Mouse (Mus musculus) urinary bladder, adult 18-20 months (tissue): ENCODE data around the gene Oxsr1.
"Not testable (repeated sequence)": the region's sequence is repeated elsewhere in the genome, so short reads cannot be mapped to it uniquely, and the experiment has no call there.

Experiments
- DNase-seq, 2 experiments: peaks; one replicate each; pipeline ENCODE4 v3.0.0; 2022; ENCODE audit warnings: low spot score in 2 of 2, mixed read lengths in 2 of 2

Gene Oxsr1

DNA sequence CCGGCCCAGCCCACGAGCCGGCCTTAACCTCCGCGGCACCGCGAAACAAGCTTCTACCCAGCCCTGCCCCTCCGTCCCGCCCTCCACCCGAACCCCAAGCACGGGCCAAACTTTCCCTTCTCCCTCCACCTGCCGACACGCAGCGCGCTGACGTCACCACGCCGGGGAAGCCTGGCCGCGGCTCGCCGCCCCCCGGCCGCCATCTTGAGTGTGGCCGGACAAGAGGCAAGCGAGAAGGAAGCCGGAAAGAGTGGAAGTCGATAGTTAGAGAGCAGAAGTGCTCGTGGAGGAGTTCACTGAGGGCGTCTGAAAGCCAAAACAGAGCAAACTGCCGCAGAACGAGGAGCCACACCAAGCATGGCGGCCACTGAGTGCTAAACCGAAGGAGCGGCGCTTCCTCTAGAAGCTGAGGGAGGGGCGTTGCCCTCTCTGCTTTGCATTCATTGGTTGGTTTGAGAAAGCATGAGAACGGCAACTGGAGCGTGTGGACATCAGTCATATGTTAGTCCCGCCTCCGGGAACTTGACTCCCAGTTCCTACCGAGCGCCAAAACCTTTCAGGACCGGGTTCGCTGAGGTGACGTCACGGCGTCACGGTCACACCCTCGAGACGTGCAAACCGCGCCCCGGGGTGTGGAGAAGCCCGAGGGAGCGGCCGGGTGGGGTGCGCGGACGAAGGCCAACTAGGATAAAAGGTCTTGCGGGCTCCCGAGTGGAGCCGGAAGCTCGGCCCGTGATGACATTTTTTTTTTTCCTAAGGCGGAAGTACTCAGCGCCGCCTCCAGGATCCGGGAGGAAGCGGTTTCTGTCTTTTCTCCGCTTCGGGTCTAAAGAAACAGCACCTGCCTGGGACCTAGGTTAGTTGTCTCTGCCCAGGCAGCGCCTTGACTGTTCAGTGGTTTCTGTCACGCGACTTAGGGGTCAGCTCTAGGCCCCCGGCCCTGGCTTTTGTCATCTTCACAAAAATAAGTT, at the start of gene Oxsr1:
Gene Oxsr1, minus strand, starts transcription at position 139 of the 971 bp plus-strand sequence.
- peak; percentile 99 to 100 for DNase-seq

DNA sequence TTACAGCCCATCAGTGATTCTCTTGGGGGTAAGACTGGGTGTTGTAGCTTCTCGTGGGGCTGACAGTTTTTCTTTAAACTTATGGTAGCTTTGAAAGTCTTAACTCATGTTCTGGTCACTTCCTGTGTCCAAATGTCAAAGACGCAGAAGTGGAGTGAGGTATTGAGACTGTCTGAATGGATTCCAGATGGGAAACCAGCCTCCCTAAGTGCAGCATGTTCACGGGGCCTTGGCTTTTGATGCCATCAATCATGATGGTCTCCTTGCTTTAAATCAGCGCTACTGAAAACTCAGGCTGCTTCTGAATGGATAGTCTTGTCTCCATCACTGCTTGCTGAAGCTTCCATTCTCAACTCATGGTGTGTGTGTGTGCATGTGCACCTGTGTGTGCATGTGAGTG, 49.0 kb upstream of the Oxsr1 start:
- no peak for DNase-seq

DNA sequence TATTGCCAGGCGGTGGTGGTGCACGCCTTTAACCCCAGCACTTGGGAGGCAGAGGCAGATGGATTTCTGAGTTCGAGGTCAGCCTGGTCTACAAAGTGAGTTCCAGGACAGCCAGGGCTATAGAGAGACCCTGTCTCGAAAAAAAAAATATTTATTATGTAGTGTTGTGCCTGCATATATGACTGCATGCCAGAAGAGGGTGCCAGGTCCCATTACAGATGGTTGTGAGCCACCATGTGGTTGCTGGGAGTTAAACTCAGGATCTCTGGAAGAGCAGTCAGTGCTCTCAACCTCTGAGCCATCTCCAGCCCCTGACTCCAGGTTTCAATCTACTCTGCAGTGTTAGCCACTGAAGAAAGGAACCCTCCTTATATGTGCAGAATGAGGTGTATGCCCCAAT, 48.5 kb upstream of the Oxsr1 start:
- DNase-seq = not testable (repeated sequence)

- no peak for DNase-seq
Measured at GRCm38 (mm10) chr9:119368367-119368766, 46.1 kb upstream of the Oxsr1 start.

- DNase-seq = no peak
Measured at GRCm38 (mm10) chr9:119365284-119365683, 43.1 kb upstream of the Oxsr1 start, which contains the start of gene Slc22a14. Slc22a14 (minus strand) TSS chr9:119365553.

DNA sequence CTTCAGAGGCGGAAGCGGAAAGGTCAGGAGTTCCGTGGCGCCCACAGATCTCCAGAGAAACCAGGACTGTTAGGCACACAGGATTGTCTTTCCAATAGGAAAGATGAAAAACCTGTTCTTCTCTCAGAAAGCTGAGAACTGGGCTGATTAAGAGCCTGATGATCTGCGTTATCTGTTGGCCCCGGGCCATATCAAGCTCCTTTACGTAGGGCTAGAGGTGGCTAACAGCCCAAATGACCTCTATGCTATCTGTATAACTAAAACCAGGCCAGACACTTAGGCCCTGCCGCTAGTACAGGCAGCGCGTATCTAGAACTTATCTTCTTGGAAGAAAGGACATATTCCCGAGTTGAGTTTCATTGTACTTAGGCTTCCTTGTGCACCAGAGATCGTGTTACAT, 41.0 kb upstream of the Oxsr1 start:
- no peak for DNase-seq

DNA sequence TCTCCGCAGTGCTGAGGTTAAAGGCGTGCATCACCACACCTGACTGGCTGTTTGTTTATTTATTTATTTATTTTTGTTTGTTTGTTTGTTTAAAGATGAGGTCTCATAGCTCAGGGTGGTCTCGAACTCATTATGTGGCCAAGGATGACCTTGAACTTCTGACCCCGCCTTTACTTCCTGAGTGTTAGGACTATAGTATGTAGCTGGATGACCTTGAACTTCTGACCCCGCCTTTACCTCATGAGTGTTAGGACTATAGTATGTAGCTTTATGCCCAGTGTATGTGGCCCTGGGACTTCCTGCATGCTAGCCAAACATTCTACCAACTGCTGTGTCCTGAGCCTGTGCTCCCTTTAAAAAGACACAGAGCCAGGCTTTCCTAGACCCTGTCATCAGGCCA, 39.2 kb upstream of the Oxsr1 start:
- no peak for DNase-seq

DNA sequence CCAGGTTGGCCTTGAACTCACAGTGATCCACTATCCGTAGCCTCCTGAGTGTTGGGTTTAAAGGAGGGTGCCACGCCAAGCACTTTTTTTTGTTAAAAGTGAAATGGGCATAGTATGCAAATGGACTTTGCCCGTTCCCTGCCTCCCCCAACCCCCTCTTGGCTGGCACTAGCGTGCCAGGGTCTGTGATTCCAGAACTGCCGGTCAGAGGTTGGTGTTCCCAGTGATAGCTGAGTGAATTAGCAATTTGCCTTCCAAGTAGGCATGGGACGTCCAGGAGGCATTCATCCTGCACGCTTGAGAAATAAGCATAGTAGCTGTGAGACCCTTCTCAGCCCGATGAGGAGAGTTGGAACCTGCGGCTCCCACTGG, 35.8 kb upstream of the Oxsr1 start:
- DNase-seq = no peak

DNA sequence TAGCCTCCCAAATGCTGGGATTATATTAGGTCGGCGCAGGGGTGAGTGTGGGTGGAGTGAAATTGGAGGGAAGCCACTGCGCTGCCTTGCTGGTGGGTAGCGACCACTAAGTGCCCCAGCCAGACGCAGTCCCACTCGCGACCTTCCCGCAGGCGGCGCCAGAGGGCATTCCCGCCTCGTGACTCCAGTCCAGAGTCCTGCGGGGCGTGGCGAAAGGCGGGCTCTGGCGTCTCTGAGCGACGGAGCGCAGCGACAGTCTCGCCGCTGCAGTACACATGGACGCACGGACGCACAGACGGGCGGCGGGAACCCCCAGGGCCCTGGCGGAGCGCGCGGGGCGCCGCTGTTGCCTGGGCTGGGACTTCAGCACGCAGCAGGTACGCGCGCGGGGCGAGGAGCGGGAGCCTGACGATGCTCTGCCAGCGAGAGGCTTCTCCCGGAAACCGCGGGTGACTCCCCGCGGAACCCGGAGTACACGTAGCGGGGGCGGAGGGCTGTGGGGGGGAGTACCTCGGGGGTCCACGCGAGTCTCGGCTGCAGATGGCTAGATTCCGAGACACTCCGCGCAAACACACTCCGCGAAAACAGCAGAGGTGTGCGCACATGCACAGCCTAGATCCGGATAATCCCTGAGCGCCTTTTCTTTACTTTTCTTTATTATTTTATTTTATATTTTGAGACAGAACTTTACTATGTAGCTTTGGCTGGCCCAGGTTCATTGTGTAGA, 35.3 kb upstream of the Oxsr1 start, which contains the start of gene Xylb:
Gene Xylb, plus strand, starts transcription at position 51 of the 727 bp plus-strand sequence.
- DNase-seq = peak; percentile 79 to 93

DNA sequence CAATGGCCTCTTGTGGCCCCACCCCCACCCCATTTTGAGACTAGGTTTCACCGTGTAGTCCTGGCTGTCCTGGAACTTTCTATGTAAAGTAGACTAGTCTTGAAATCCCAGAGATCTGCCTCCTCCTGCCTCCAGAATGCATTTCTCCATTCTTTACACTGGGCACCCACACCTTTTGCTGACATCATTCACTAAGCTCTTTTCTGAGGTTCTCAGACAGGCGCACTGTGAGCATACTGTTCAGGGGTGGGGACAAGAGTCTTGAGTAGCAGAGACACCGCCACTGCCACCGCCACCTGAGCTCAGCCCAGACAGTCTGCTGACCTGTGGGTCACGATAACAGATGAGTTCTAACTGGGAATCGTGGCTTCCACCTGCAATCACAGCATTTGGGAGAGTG, 33.7 kb upstream of the Oxsr1 start:
- DNase-seq = no peak

DNA sequence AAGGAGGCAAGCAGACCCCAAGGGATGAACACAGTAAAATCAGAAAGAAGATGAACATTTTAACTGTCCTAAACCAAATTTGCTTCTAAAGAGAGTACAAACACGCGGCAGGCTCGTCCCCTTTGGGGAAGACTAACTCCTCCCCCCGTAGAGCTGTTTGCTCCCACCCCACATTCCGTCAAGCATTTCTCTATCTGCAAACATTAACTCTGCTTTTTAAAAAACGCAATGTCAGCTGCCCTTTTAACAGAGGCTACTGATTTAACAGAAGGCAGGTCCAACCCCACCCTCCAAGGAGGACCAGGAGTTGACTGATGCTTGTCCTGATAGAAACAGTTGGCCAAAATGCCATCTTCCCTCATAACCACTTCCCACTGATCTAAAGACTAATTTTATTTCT, 31.7 kb upstream of the Oxsr1 start:
- DNase-seq = no peak

DNA sequence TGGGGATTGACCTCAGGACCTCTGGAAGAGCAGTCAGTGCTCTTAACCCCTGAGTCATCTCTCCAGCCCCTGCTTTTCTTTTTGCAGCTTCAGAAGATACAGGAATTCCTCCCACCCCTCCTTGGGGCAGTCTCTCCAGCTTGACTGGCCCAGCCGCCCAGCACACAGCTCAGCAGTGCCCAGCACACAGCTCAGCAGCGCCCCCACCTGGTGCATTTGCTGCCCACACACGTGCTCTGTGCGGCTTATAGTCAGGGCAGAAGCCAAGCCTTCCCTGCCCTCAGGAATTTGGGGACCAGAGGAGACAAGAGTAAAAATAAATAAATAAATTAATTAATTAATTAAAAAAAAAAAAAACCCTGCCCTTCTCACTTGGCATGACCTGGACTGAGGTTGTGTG, 29.8 kb upstream of the Oxsr1 start:
- peak; percentile 42 to 48 for DNase-seq

DNA sequence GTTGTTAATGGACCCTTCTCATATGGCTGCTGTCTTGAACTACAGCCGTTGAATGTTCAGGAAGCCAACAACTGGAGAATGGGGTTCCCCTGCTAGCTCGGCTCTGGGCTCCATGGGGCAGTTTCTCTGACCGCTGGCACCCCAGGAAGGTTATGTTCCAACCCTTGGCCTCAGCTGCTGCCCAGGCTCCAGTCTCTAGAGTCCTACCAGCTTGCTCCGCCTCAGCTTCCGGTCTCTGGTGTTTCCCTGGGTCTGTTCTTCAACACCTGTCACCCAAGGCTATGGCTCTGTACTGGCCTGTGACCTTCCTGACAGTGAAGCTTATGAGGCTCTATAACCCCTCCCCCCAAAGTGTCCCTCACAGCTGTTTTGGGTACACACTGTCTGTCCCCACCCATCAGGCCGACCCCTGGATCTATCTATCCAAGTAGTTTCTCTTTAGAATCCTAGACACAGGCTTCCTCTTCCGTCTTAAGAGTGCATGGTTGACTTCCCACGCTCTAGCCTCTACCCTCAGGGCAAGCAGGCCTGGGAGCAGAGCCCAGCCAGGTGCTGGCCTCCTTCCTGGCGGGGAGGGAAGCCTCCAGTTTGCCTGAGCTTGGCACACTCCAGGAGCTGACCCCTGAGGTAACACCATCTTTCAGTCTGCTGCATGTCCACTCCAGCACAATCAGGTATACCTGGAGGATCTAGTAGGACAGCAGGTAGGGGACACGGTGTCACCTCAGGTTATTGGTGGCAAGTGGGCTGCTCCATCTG, 28.9 kb upstream of the Oxsr1 start:
- no peak for DNase-seq

- DNase-seq = no peak
Measured at GRCm38 (mm10) chr9:119350531-119350930, 28.3 kb upstream of the Oxsr1 start.

DNA sequence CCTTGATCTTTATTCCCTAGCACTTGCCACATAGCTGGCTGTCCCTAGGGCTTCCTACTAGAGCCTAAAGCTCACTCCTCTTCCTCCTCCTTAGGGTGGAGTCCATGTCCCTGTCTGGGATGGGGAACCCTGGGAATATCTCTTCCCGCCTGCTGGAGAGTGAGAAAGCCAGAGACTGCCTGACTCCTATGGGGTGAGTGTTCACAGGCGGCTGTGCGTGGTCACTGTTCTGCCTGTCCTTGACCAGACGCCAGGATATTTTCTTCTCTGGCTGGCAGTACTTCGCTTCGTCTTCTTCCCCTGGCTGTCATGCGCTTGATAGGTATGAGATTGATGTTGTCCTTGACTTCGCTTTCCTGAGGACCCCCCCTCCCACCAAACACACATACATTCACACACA, 24.1 kb upstream of the Oxsr1 start:
- no peak for DNase-seq

DNA sequence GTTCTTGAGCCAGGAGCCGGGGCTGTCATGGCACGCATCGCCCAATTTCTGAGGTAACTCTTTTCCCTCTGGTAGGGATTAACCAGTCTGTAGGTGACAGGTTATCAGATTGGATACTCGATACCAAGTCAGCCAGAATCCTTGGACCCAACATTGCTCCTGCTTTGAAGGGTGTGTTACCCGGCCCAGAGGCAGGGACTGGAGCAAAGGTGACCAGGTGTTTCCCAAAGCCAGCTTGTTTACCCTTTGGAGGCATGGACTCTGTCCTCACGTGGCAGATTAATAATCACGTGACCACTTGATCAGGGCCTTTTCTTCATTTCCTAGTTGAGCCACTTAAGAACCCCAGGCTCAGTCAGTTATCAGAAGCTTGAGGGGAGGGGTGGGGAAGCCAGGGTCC, 20.5 kb upstream of the Oxsr1 start:
- no peak for DNase-seq

DNA sequence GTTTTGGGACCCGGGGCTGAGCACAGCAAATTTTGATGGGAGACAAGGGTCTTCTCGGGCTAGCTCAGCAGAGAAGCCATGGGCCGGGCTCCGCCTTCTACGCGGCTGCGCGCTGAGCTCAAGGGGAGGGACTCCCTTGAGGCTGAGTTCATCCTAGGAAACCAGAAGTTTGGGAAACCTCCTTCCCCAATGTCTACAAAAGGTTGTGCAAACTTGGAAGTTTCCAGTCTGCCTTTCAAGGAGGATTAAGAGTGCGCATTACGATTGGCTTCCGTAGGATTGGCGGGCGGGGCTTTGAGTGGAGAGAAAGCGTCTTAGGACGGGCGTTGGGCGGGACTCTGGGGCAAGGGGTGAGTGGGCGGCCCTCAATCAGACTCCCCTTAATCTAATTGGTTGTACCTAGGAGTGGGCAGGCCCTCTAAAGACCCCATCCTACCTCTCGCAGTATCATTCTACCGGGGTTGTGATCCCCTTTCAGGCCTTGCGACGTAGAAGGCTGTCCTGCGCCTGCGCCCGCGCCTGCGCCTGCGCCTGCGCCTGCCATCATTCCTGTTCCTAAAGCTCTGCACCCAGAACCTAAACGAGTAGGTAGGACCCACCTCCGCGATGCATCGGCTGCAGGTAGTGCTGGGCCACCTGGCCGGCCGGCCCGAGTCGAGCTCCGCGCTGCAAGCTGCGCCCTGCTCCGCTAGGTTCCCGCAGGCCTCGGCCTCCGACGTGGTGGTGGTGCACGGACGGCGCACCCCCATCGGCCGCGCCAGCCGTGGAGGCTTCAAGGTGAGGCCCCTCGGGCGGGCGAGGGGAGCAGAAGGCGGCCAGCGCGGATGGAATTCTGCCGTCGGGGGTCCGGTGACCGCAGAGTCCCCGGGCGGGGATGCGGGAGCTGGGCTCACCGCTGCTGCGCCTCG, 18.9 kb upstream of the Oxsr1 start, which contains the start of gene Myd88:
Gene Myd88, minus strand, starts transcription at position 503 of the 908 bp plus-strand sequence.
- DNase-seq = peak; percentile 84 to 98

GRCm38 (mm10) chr9:119340212-119340580, 18.0 kb upstream of the Oxsr1 start:
- DNase-seq = no peak

DNA sequence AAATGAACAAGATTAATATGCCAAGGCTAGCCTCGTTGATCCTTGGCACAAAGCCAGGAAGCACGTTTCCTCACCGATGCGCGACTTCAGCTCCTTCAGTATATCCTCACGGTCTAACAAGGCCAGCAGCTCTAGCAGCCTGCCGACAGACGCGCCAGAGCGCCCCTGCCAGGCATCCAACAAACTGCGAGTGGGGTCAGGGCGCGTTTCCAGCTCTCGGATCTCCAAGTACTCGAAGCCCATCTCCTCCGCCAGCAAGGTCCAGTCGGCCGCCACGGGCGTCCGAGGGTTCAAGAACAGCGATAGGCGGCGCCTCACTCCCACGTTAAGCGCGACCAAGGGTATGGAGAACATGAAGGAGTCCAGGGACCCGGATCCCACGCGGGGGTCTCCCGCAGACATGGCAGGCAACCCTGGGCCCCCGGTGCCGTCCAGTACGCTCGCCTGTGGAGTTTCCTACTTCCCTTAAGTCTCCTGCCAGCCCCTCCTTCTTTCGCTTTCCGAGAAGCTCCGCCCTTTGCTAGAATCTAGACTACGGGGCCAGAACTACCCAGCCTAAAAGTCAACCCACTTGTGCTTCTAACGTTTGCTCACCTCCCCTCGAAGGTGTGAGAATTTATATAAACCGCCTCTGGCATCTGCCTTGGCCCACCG, 17.5 kb upstream of the Oxsr1 start, which contains the start of gene Acaa1a:
Gene Acaa1a, plus strand, starts transcription at position 119 of the 654 bp plus-strand sequence.
- peak; percentile 66 to 84 for DNase-seq

- DNase-seq = no peak
Measured at GRCm38 (mm10) chr9:119339106-119339505, 16.9 kb upstream of the Oxsr1 start.
